Mouse (Mus musculus): ENCODE data around the gene Inmt. TPM values are rescaled to one million over a fixed set of nuclear protein-coding genes. Genes with fewer than 3 reads are reported as not detected.

Inmt gene
- polyA plus RNA-seq, 1 experiment from 2014 or later, result 0.18 TPM

DNA sequence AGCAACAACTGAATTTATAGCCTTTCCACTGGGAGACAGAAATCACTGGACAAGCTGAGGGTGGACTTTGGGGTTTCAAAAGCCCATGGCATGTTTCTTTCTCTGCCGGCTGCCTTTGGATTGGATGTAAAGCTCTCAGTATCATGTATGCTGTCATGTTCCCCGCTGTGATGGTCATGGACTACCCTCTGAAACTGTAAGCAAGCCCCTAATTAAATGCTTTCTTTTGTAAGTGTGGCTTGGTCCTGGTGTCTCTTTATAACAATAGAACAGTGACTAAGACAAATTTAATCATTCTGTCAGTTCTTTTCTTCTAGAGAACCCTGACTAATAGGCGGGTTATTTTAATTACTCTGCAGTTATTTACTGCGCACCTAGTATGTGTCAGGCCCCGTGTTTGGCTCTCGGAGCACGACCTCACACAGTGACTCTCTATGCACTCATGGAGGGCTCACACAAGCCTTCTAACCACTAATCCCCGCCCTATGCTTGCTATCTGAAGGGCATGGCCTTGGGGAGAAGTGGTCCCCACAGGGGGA, 11.7 kb downstream of the Inmt start:
- no peaks in the 10 kb centered on the region for H3K9me3 ChIP-seq
- no peaks in the 10 kb centered on the region; the same call in 1 of the 2 replicates for H3K27me3 ChIP-seq
- H3K4me2 ChIP-seq, result no peak overlapping the region
- 81% methylated on average over 8 of the region's 8 CpGs for WGBS
- H3K4me3 ChIP-seq, result no peak overlapping the region
- H3K9ac ChIP-seq, result no peak overlapping the region
- no peaks in the 10 kb centered on the region for H3K36me3 ChIP-seq
- H3K4me1 ChIP-seq, result no peaks in the 10 kb centered on the region
- H3K27ac ChIP-seq, result no peak overlapping the region
- no peak for ATAC-seq (ENCODE audit: insufficient number of reproducible peaks, low FRiP score, low TSS enrichment, low read depth)

DNA sequence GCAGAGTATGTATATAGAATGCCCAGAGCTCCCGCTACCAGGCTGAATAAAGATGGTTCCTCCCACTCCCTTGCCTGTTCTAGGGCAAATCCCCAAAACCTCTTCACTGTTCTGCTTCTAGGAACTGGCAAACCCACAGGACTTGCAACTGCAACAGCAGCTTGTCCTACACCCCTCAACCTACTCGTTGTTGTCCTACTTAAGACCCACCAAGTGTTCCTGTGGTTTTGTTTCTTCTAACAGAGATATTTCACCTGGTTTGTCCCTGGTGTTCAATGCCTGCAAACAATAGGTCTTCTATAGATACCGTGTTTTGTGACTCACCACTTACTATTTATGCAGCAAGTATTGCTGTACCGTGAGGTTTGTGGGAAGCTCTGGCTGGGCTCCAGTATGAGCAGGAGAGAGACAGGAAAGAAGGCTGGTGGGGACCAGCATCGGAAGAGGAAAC, 13.5 kb downstream of the Inmt start:
- no peak for ATAC-seq (ENCODE audit: insufficient number of reproducible peaks, low FRiP score, low TSS enrichment, low read depth)
- Histone ChIP-seq H3K36me3 (no peaks in the 10 kb centered on the region), H3K9me3 (no peaks in the 10 kb centered on the region), H3K27ac (no peak overlapping the region), H3K4me1 (no peaks in the 10 kb centered on the region), H3K27me3 (no peaks in the 10 kb centered on the region; the same call in 1 of the 2 replicates), H3K4me3 (no peak overlapping the region), H3K4me2 (no peak overlapping the region), H3K9ac (no peak overlapping the region)
- 66% methylated on average over 5 of the region's 5 CpGs for WGBS

GRCm38 (mm10) chr6:55159256-55159655, 15.6 kb downstream of the Inmt start:
- Histone ChIP-seq H3K9me3 (no peaks in the 10 kb centered on the region), H3K4me1 (no peaks in the 10 kb centered on the region), H3K4me2 (no peak overlapping the region), H3K27me3 (no peaks in the 10 kb centered on the region), H3K36me3 (no peaks in the 10 kb centered on the region), H3K4me3 (no peak overlapping the region), H3K9ac (no peak overlapping the region), H3K27ac (no peak overlapping the region)
- 65% methylated on average over 1 of the region's 1 CpGs for WGBS
- no peak for ATAC-seq (ENCODE audit: insufficient number of reproducible peaks, low FRiP score, low TSS enrichment, low read depth)

DNA sequence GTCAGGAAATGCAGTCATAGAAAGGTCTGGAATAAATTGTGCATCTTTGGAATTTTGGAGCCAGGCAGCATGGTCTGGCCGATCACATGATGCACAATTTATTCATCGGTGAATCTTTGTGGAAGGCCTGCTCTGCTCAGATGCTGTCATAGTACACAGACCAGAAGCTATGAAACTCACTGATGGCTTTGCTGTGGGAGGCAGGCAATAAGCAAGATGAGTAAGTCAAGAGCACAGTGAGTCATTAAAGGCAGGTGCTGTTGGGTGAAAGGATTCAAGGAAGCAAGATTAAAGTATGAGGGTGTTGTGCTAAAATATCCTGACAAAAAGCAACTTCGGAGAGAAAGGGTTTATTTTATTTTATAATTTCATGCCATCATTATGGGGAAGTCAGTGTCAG, 22.6 kb downstream of the Inmt start:
- WGBS, result 94% methylated on average over 3 of the region's 3 CpGs

GRCm38 (mm10) chr6:55146138-55146537, 28.7 kb downstream of the Inmt start:
- 57% methylated on average over 4 of the region's 4 CpGs for WGBS
- no peaks in the 10 kb centered on the region for H3K27me3 ChIP-seq

More for the DNA sequence above, 22.6 kb downstream of the Inmt start:
- ATAC-seq (ENCODE audit: insufficient number of reproducible peaks, low FRiP score, low TSS enrichment, low read depth), result no peak
- Histone ChIP-seq H3K4me3 (no peak overlapping the region), H3K4me1 (no peaks in the 10 kb centered on the region), H3K27ac (no peak overlapping the region), H3K27me3 (no peaks in the 10 kb centered on the region), H3K9ac (no peak overlapping the region), H3K36me3 (no peaks in the 10 kb centered on the region), H3K4me2 (no peak overlapping the region), H3K9me3 (no peaks in the 10 kb centered on the region)

DNA sequence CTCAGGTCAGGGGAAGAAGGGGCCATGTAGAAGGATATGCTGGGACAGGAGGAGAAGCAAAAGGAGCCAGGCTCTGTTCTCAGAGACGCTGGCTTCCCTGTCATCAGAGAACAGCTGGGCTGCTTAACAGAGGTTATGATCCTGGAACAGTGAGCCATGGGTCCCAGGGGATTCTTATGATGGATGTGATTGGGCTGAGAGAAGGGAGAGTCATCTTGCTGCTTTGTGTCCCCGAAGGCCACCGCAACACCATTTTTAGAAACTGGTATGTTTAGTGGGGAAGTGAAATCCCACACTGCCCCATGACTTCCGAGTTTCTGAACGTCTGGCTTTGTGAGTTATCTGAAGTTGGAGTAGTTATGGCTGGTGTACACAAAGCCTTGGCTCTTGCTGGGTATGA, 29.6 kb downstream of the Inmt start:
- H3K27me3 ChIP-seq, result no peaks in the 10 kb centered on the region
- H3K4me1 ChIP-seq, result no peaks in the 10 kb centered on the region
- WGBS, result 65% methylated on average over 5 of the region's 5 CpGs
- ATAC-seq (ENCODE audit: insufficient number of reproducible peaks, low FRiP score, low TSS enrichment, low read depth), result no peak
- H3K9ac ChIP-seq, result no peak overlapping the region
- H3K9me3 ChIP-seq, result no peaks in the 10 kb centered on the region
- H3K4me3 ChIP-seq, result no peak overlapping the region
- H3K27ac ChIP-seq, result no peak overlapping the region
- H3K4me2 ChIP-seq, result no peak overlapping the region
- H3K36me3 ChIP-seq, result no peaks in the 10 kb centered on the region

More at GRCm38 (mm10) chr6:55146138-55146537, 28.7 kb downstream of the Inmt start:
- H3K4me2 ChIP-seq, result no peak overlapping the region
- H3K9me3 ChIP-seq, result no peaks in the 10 kb centered on the region
- no peaks in the 10 kb centered on the region for H3K36me3 ChIP-seq
- no peak overlapping the region for H3K27ac ChIP-seq
- no peak overlapping the region for H3K4me3 ChIP-seq
- no peak overlapping the region for H3K9ac ChIP-seq
- no peaks in the 10 kb centered on the region for H3K4me1 ChIP-seq
- ATAC-seq (ENCODE audit: insufficient number of reproducible peaks, low FRiP score, low TSS enrichment, low read depth), result no peak

DNA sequence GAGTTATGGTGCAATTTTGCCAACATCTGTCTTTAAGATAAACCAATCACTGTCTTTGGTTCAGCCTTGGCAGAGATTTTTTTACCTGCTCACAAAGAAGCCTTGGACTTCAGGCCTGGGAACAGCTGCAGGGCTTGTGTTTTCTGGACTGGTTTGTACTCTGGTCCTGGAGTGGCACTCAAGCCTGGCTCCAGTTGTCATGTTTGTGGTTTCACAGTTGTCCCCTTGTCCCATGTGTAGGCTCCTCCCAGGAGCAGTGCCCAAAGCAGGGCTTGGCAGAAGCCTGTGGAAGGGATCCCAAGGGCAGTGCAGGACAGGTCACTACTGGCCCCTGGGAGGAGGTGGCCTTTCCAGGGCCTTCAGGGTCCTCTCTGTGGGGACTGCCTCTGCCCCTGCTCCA, 36.5 kb downstream of the Inmt start:
- H3K9ac ChIP-seq, result no peak overlapping the region
- H3K4me2 ChIP-seq, result no peak overlapping the region
- no peaks in the 10 kb centered on the region for H3K27me3 ChIP-seq
- no peaks in the 10 kb centered on the region for H3K9me3 ChIP-seq
- H3K36me3 ChIP-seq, result no peaks in the 10 kb centered on the region
- ATAC-seq (ENCODE audit: insufficient number of reproducible peaks, low FRiP score, low TSS enrichment, low read depth), result no peak
- H3K4me3 ChIP-seq, result no peak overlapping the region
- H3K4me1 ChIP-seq, result no peaks in the 10 kb centered on the region
- H3K27ac ChIP-seq, result no peak overlapping the region

GRCm38 (mm10) chr6:55133425-55133824, 41.4 kb downstream of the Inmt start:
- 76% methylated on average over 1 of the region's 1 CpGs for WGBS

GRCm38 (mm10) chr6:55132794-55133193, 42.0 kb downstream of the Inmt start, which contains the start of gene Crhr2:
Gene Crhr2 (minus strand): TSS chr6:55133016.
- Histone ChIP-seq H3K27me3 (no peaks in the 10 kb centered on the region), H3K4me1 (peaks cover 6% of the 10 kb centered on the region; the same call in 1 of the 2 replicates), H3K27ac (no peak within 1 kb of the TSS), H3K9me3 (no peaks in the 10 kb centered on the region), H3K9ac (no peak within 1 kb of the TSS), H3K4me2 (no peak within 1 kb of the TSS), H3K4me3 (no peak within 1 kb of the TSS), H3K36me3 (no peaks in the 10 kb centered on the region)
- no peak for ATAC-seq (ENCODE audit: insufficient number of reproducible peaks, low FRiP score, low TSS enrichment, low read depth)
- WGBS, result 62% methylated on average over 10 of the region's 10 CpGs

More at GRCm38 (mm10) chr6:55133425-55133824, 41.4 kb downstream of the Inmt start:
- Histone ChIP-seq H3K4me3 (no peak overlapping the region), H3K9ac (no peak overlapping the region), H3K36me3 (no peaks in the 10 kb centered on the region), H3K9me3 (no peaks in the 10 kb centered on the region), H3K27me3 (no peaks in the 10 kb centered on the region), H3K4me1 (peaks cover 6% of the 10 kb centered on the region; the same call in 1 of the 2 replicates), H3K27ac (no peak overlapping the region), H3K4me2 (no peak overlapping the region)
- ATAC-seq (ENCODE audit: insufficient number of reproducible peaks, low FRiP score, low TSS enrichment, low read depth), result no peak

- no peak overlapping the region for H3K4me3 ChIP-seq
- H3K9ac ChIP-seq, result no peak overlapping the region
- H3K36me3 ChIP-seq, result no peaks in the 10 kb centered on the region
- no peak overlapping the region for H3K4me2 ChIP-seq
- no peak for ATAC-seq (ENCODE audit: insufficient number of reproducible peaks, low FRiP score, low TSS enrichment, low read depth)
- H3K27me3 ChIP-seq, result no peaks in the 10 kb centered on the region
- no peaks in the 10 kb centered on the region for H3K9me3 ChIP-seq
- H3K27ac ChIP-seq, result no peak overlapping the region
- H3K4me1 ChIP-seq, result peaks cover 6% of the 10 kb centered on the region; the same call in 1 of the 2 replicates
- 87% methylated on average over 4 of the region's 4 CpGs for WGBS
These were observed 43.5 kb downstream of the Inmt start for GRCm38 (mm10) chr6:55131301-55131700.

DNA sequence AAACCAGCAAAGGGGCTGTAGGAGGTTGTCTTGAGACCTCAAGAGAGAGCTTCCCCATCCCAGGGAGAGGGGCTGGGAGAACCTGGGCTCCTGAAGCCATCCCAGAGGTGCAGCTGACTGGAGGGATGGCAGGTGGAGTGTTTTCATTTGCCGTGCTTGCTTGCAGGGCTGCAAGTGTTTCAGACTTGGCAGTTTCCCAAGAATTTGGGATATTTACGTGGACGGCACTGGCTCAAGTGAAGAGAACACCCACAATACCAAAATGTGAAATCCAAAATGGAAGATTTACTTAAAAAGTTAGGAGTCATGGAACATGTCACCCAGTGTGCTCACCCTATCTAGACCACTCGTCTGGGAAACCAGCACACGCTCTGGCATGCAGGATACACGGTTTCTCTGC, 44.2 kb downstream of the Inmt start:
- no peaks in the 10 kb centered on the region for H3K27me3 ChIP-seq
- WGBS, result 37% methylated on average over 6 of the region's 6 CpGs
- H3K27ac ChIP-seq, result no peak overlapping the region
- no peaks in the 10 kb centered on the region for H3K9me3 ChIP-seq
- no peak overlapping the region for H3K4me2 ChIP-seq
- no peak overlapping the region for H3K4me3 ChIP-seq
- no peak for ATAC-seq (ENCODE audit: insufficient number of reproducible peaks, low FRiP score, low TSS enrichment, low read depth)
- H3K9ac ChIP-seq, result no peak overlapping the region
- peaks cover 6% of the 10 kb centered on the region; the same call in 1 of the 2 replicates for H3K4me1 ChIP-seq
- no peaks in the 10 kb centered on the region for H3K36me3 ChIP-seq

DNA sequence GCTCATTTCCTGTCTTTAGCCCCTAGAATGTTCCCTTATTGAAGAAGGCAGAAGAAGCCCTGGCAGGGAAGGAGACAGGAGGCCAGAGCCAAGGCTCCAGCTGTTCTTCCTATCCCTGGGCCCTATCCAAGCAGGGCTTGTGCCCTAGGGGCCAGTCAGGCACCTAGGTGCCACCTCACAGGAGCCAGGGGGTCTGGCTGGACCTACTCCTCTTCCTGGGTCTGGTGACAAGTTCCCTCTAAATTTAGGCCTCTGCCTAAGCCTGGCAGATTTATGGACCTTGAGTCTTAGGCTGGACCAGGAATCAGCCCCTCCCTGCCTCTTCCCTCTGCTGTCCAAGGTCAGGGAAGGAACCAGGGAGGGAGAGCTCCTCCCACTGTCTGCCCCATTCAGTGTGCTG, 46.5 kb downstream of the Inmt start:
- ATAC-seq (ENCODE audit: insufficient number of reproducible peaks, low FRiP score, low TSS enrichment, low read depth), result no peak
- Histone ChIP-seq H3K9me3 (no peaks in the 10 kb centered on the region), H3K36me3 (no peaks in the 10 kb centered on the region), H3K4me3 (no peak overlapping the region), H3K27ac (no peak overlapping the region), H3K9ac (no peak overlapping the region), H3K27me3 (no peaks in the 10 kb centered on the region), H3K4me1 (peaks cover 6% of the 10 kb centered on the region; the same call in 1 of the 2 replicates), H3K4me2 (no peak overlapping the region)

DNA sequence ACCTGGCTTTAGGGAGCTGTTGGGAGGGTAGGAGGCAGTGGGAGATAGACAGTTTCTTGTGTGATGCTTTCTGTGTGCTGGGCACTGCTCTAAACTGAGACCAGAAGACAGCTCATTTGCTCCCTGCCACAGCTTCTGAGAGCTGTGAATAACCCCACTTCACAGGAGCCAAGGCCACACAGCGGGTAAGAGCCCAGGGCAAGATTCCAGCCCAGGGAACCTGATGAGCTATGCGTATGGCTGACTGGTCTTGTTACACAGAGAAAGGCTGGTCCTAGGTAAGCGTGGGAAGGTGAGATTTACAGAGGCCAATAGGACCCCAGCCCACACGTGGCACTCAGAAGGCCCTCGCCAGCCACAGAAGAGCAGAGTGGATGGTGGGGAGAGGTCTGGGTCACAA, 48.3 kb downstream of the Inmt start:
- 73% methylated on average over 5 of the region's 5 CpGs for WGBS

More for the DNA sequence above, 48.3 kb downstream of the Inmt start:
- no peaks in the 10 kb centered on the region for H3K27me3 ChIP-seq
- no peaks in the 10 kb centered on the region for H3K9me3 ChIP-seq
- H3K4me2 ChIP-seq, result no peak overlapping the region
- H3K36me3 ChIP-seq, result no peaks in the 10 kb centered on the region
- ATAC-seq (ENCODE audit: insufficient number of reproducible peaks, low FRiP score, low TSS enrichment, low read depth), result no peak
- no peak overlapping the region for H3K27ac ChIP-seq
- no peak overlapping the region for H3K4me3 ChIP-seq
- no peak overlapping the region for H3K9ac ChIP-seq
- peaks cover 6% of the 10 kb centered on the region; the same call in 1 of the 2 replicates for H3K4me1 ChIP-seq

All from limb, embryonic 15.5 days (tissue).